Mouse (Mus musculus) liver, embryonic 12.5 days (tissue): ENCODE results near the gene Chd9. TPM values are rescaled to one million over a fixed set of nuclear protein-coding genes. Genes with fewer than 3 reads are reported as not detected.

Source experiments
- ATAC-seq: fragments of 200-750 bp; cut with Nextera tagmentation; 2 replicates; pipeline ENCODE4 v1.8.0; 2017; ENCODE audit warnings: moderate number of reproducible peaks, mild to moderate bottlenecking, moderate library complexity
- H3K27ac ChIP-seq: fragments of 300-500 bp; sonication (generic); 2 replicates; pipeline ENCODE4 v1.5.1; 2016; ENCODE audit warnings: mild to moderate bottlenecking
- H3K27me3 ChIP-seq: fragments of 300-500 bp; sonication (generic); replicated peaks from 2 replicates; pipeline ENCODE4 v1.6.1; 2016; ENCODE audit warnings: mild to moderate bottlenecking, moderate library complexity
- H3K36me3 ChIP-seq: fragments of 300-500 bp; sonication (generic); 2 replicates; pipeline ENCODE4 v1.6.1; 2016; ENCODE audit warnings: mild to moderate bottlenecking, moderate library complexity
- H3K4me1 ChIP-seq: fragments of 300-500 bp; sonication (generic); 2 replicates; pipeline ENCODE4 v1.6.1; 2016
- H3K4me2 ChIP-seq: fragments of 300-500 bp; sonication (generic); 2 replicates; pipeline ENCODE4 v1.6.1; 2016; ENCODE audit warnings: mild to moderate bottlenecking, moderate library complexity
- H3K4me3 ChIP-seq: fragments of 300-500 bp; sonication (generic); 2 replicates; pipeline ENCODE4 v1.5.1; 2016; ENCODE audit warnings: mild to moderate bottlenecking, moderate library complexity
- H3K9ac ChIP-seq: fragments of 300-500 bp; sonication (generic); 2 replicates; pipeline ENCODE4 v1.6.1; 2016; ENCODE audit warnings: mild to moderate bottlenecking, moderate library complexity
- H3K9me3 ChIP-seq: fragments of 300-500 bp; sonication (generic); replicated peaks from 2 replicates; pipeline ENCODE4 v1.6.1; 2016; ENCODE audit warnings: mild to moderate bottlenecking, moderate library complexity
- WGBS: fragments of 180-500 bp; shearing (Covaris S2); methylation state at CpG from one replicate; pipeline ENCODE4 v1.1.7; 2016; ENCODE audit not compliant: insufficient replicate concordance; 5-methylcytosine and 5-hydroxymethylcytosine counted together
- microRNA-seq: library from miRNA; unstranded; fragments of <30 nt; microRNA quantifications from one replicate; pipeline ENCODE4, GENCODE M21; 2017
- polyA plus RNA-seq: library from polyadenylated mRNA; unstranded; fragments of >200 nt; fragmentation: Nextera tagmentation; extraction: Ambion mirVana; gene quantifications from 2 replicates; pipeline ENCODE4 v1.2.1, GENCODE M21; 2016

Gene Chd9
- polyA plus RNA-seq, 1 experiment from 2014 or later = 15.2 TPM

GRCm38 (mm10) chr8:91081911-91082310 lies 253.8 kb downstream of the Chd9 start:
- no peaks in the 10 kb centered on the region for H3K27me3 ChIP-seq
- no peak overlapping the region for H3K9ac ChIP-seq
- WGBS = 31% methylated on average over 7 of the region's 7 CpGs
- no peak overlapping the region for H3K4me3 ChIP-seq
- ATAC-seq = peak; percentile 59; the same call in 1 of the 2 replicates
- peaks cover 61% of the 10 kb centered on the region for H3K36me3 ChIP-seq
- 0 out of 2 replicates have a peak overlapping the region, but pooled peaks have one; percentile 0 for H3K4me2 ChIP-seq
- peak overlapping the region; percentile 48 for H3K27ac ChIP-seq
- H3K9me3 ChIP-seq = no peaks in the 10 kb centered on the region
- H3K4me1 ChIP-seq = peaks cover 24% of the 10 kb centered on the region

GRCm38 (mm10) chr8:91082428-91082827 lies 254.3 kb downstream of the Chd9 start:
- H3K9ac ChIP-seq = no peak overlapping the region
- H3K4me1 ChIP-seq = peaks cover 18% of the 10 kb centered on the region
- 0 out of 2 replicates have a peak overlapping the region, but pooled peaks have one; percentile 0 for H3K4me2 ChIP-seq
- 0 out of 2 replicates have a peak, but pooled peaks have one; percentile 49 for ATAC-seq
- H3K9me3 ChIP-seq = no peaks in the 10 kb centered on the region
- H3K4me3 ChIP-seq = no peak overlapping the region
- H3K36me3 ChIP-seq = peaks cover 63% of the 10 kb centered on the region
- no peak overlapping the region for H3K27ac ChIP-seq
- H3K27me3 ChIP-seq = no peaks in the 10 kb centered on the region
- 66% methylated on average over 12 of the region's 12 CpGs for WGBS

GRCm38 (mm10) chr8:91088452-91088851 lies 260.3 kb downstream of the Chd9 start:
- Histone ChIP-seq H3K4me1 (no peaks in the 10 kb centered on the region), H3K9me3 (no peaks in the 10 kb centered on the region), H3K4me2 (no peak overlapping the region), H3K27me3 (no peaks in the 10 kb centered on the region), H3K9ac (no peak overlapping the region), H3K27ac (no peak overlapping the region), H3K36me3 (peaks cover 76% of the 10 kb centered on the region), H3K4me3 (no peak overlapping the region)
- ATAC-seq = no peak
- WGBS = 89% methylated on average over 7 of the region's 7 CpGs

- Histone ChIP-seq H3K36me3 (peaks cover 75% of the 10 kb centered on the region), H3K27me3 (no peaks in the 10 kb centered on the region), H3K4me1 (no peaks in the 10 kb centered on the region), H3K9ac (no peak overlapping the region), H3K4me3 (no peak overlapping the region), H3K27ac (no peak overlapping the region), H3K4me2 (no peak overlapping the region), H3K9me3 (no peaks in the 10 kb centered on the region)
- no peak for ATAC-seq
- 85% methylated on average over 2 of the region's 2 CpGs for WGBS
Measured at GRCm38 (mm10) chr8:91089601-91090000, 261.4 kb downstream of the Chd9 start.

- no peak overlapping the region for H3K4me2 ChIP-seq
- H3K27ac ChIP-seq = no peak overlapping the region
- no peak overlapping the region for H3K4me3 ChIP-seq
- H3K4me1 ChIP-seq = no peaks in the 10 kb centered on the region
- H3K36me3 ChIP-seq = peaks cover 71% of the 10 kb centered on the region
- WGBS = 74% methylated on average over 5 of the region's 5 CpGs
- H3K9me3 ChIP-seq = no peaks in the 10 kb centered on the region
- no peaks in the 10 kb centered on the region for H3K27me3 ChIP-seq
- no peak for ATAC-seq
- H3K9ac ChIP-seq = no peak overlapping the region
Measured at GRCm38 (mm10) chr8:91094135-91094534, 266.0 kb downstream of the Chd9 start.

GRCm38 (mm10) chr8:91098106-91098505 lies 270.0 kb downstream of the Chd9 start:
- Histone ChIP-seq H3K4me2 (no peak overlapping the region), H3K27ac (no peak overlapping the region), H3K36me3 (peaks cover 58% of the 10 kb centered on the region), H3K9me3 (no peaks in the 10 kb centered on the region), H3K27me3 (no peaks in the 10 kb centered on the region), H3K4me3 (no peak overlapping the region), H3K4me1 (no peaks in the 10 kb centered on the region), H3K9ac (no peak overlapping the region)
- 74% methylated on average over 6 of the region's 6 CpGs for WGBS
- no peak for ATAC-seq

Small RNA genes within 50 kb of the gene (microRNA-seq; reads per million reads assigned to microRNA genes)
- gene Gm44382 = not detected

Other genes with a start within 250 kb of the Chd9 start
- not detected in 2 replicates for gene Gm19935, start 11.0 kb upstream of the Chd9 start, polyA plus RNA-seq
- 9.1 and 9.4 TPM in 2 replicates for gene Rbl2, start 241.7 kb downstream of the Chd9 start, polyA plus RNA-seq